ENCODE assay signal across 9 mouse cellular contexts in genomic region chr4:58413188-58414185, GRCm38 (mm10).
DNase-seq lines count a peak whose midpoint lies in the region; ATAC-seq and TF ChIP-seq lines count a peak whose summit lies in the region.
"Had no signal": no experiment of that assay in that cellular context is flagged by ENCODE, and none has a peak within 500 bp of the region (broad histone marks: within the 10 kb centered on the region; RNA-seq: fewer than 3 reads in every experiment).

No protein-coding gene starts in this region.

- DNase-seq in lung, embryonic 14.5 days: peak; percentile 56
- DNase-seq in lung, adult 2 months: no peak
- peak; percentile 55 to 68 for DNase-seq in kidney, adult 8-10 months
- no peak for DNase-seq in midbrain, postnatal 0 days (ENCODE audit: low spot score)
- no peak for DNase-seq in left cerebral cortex, adult 2 months (ENCODE audit: extremely low spot score in 1 of 2, low spot score in 2 of 2)
- DNase-seq in urinary bladder, postnatal 4 days (ENCODE audit: low spot score in 2 of 2): no peak
- DNase-seq: left cerebral cortex, postnatal 4 days had no signal

- H3K79me2 ChIP-seq in myocyte (ENCODE audit: control insufficient read depth, insufficient read depth): no peaks in the 10 kb centered on the region

- H3K36me3 ChIP-seq in lung, embryonic 14.5 days (ENCODE audit: insufficient read depth): no peaks in the 10 kb centered on the region
- no peaks in the 10 kb centered on the region for H3K36me3 ChIP-seq in embryonic facial prominence, embryonic 15.5 days
- no peaks in the 10 kb centered on the region for H3K36me3 ChIP-seq in myocyte (ENCODE audit: control insufficient read depth, insufficient read depth)
- no peaks in the 10 kb centered on the region for H3K36me3 ChIP-seq in midbrain, postnatal 0 days (ENCODE audit: insufficient read depth, low read length)

- TF ChIP-seq POLR2A in lung, adult 2 months (IDR thresholded peaks at IDR 0.05; ENCODE audit: borderline replicate concordance, extremely low read depth, low read depth, low read length): no peak
- no peak for TF ChIP-seq POLR2A in myocyte (IDR thresholded peaks at IDR 0.05; ENCODE audit: insufficient read length, low read depth)

- TF ChIP-seq CTCF in lung, embryonic 14.5 days (IDR thresholded peaks at IDR 0.05; ENCODE audit: low read depth): peak; percentile 25; the same call in 1 of the 2 replicates
- no peak for TF ChIP-seq CTCF in lung, adult 2 months (IDR thresholded peaks at IDR 0.05; ENCODE audit: insufficient read depth, low read length)
- TF ChIP-seq CTCF in midbrain, postnatal 0 days (IDR thresholded peaks at IDR 0.05): no peak
- no peak; the same call in 1 of the 2 replicates for TF ChIP-seq CTCF in left cerebral cortex, adult 2 months (IDR thresholded peaks at IDR 0.05)

- H3K27me3 ChIP-seq in lung, embryonic 14.5 days (ENCODE audit: insufficient read depth, low read length): no peaks in the 10 kb centered on the region
- H3K27me3 ChIP-seq in embryonic facial prominence, embryonic 15.5 days: no peaks in the 10 kb centered on the region
- no peaks in the 10 kb centered on the region for H3K27me3 ChIP-seq in myocyte (ENCODE audit: control insufficient read depth, insufficient read depth, insufficient read length)
- no peaks in the 10 kb centered on the region for H3K27me3 ChIP-seq in midbrain, postnatal 0 days (ENCODE audit: insufficient read depth, low read length)

- no peak overlapping the region for H3K4me2 ChIP-seq in lung, embryonic 14.5 days
- H3K4me2 ChIP-seq in embryonic facial prominence, embryonic 15.5 days (replicated peaks): no peak overlapping the region
- H3K4me2 ChIP-seq in myocyte (ENCODE audit: low read depth): peak overlapping the region; percentile 36
- H3K4me2 ChIP-seq in midbrain, postnatal 0 days (ENCODE audit: low read depth, low read length, poor library complexity, severe bottlenecking): no peak overlapping the region

- 56% methylated on average over 13 of the region's 13 CpGs for WGBS in lung, embryonic 14.5 days
- 62% methylated on average over 13 of the region's 13 CpGs for WGBS in lung, adult 2 months
- WGBS in embryonic facial prominence, embryonic 15.5 days: 66% methylated on average over 13 of the region's 13 CpGs
- WGBS in midbrain, postnatal 0 days: 77% methylated on average over 13 of the region's 13 CpGs

- intact Hi-C loops in left cerebral cortex, adult 2 months (cut with DNase I): no loop called here

- H3K27ac ChIP-seq in lung, embryonic 14.5 days (ENCODE audit: low read depth): no peak overlapping the region
- peak overlapping the region; percentile 34; the same call in 1 of the 2 replicates for H3K27ac ChIP-seq in embryonic facial prominence, embryonic 15.5 days (replicated peaks)
- no peak overlapping the region for H3K27ac ChIP-seq in midbrain, postnatal 0 days (ENCODE audit: low read depth, low read length)
- no peak overlapping the region for H3K27ac ChIP-seq in left cerebral cortex, adult 2 months

- no peak overlapping the region for H3K9ac ChIP-seq in lung, embryonic 14.5 days
- H3K9ac ChIP-seq in embryonic facial prominence, embryonic 15.5 days: no peak overlapping the region
- no peak overlapping the region for H3K9ac ChIP-seq in midbrain, postnatal 0 days (replicated peaks; ENCODE audit: low read length, poor library complexity, severe bottlenecking)

- no peak overlapping the region for H3K4me3 ChIP-seq in lung, embryonic 14.5 days (ENCODE audit: low read depth, low read length)
- H3K4me3 ChIP-seq in lung, adult 2 months (replicated peaks; ENCODE audit: extremely low read depth, low read depth, low read length): no peak overlapping the region
- H3K4me3 ChIP-seq in embryonic facial prominence, embryonic 15.5 days (replicated peaks): no peak overlapping the region
- no peak overlapping the region for H3K4me3 ChIP-seq in myocyte
- no peak overlapping the region for H3K4me3 ChIP-seq in midbrain, postnatal 0 days (ENCODE audit: low read depth, low read length)
- no peak overlapping the region for H3K4me3 ChIP-seq in left cerebral cortex, adult 2 months

- H3ac ChIP-seq in myocyte (ENCODE audit: control insufficient read depth, insufficient read length): no peak overlapping the region

- no peaks in the 10 kb centered on the region for H3K4me1 ChIP-seq in lung, embryonic 14.5 days (ENCODE audit: insufficient read depth)
- no peaks in the 10 kb centered on the region for H3K4me1 ChIP-seq in lung, adult 2 months (ENCODE audit: control insufficient read depth, insufficient read depth, low read length)
- H3K4me1 ChIP-seq in embryonic facial prominence, embryonic 15.5 days: 0 out of 2 replicates have a peak, but pooled peaks cover 3% of the 10 kb centered on the region
- no peaks in the 10 kb centered on the region for H3K4me1 ChIP-seq in midbrain, postnatal 0 days (ENCODE audit: insufficient read depth, low read length)

- no peaks in the 10 kb centered on the region for H3K9me3 ChIP-seq in lung, embryonic 14.5 days (ENCODE audit: low read depth, low read length)
- no peaks in the 10 kb centered on the region for H3K9me3 ChIP-seq in embryonic facial prominence, embryonic 15.5 days (replicated peaks)
- H3K9me3 ChIP-seq in midbrain, postnatal 0 days (ENCODE audit: low read length): no peaks in the 10 kb centered on the region

- no peak; the same call in 1 of the 2 replicates for ATAC-seq in lung, embryonic 14.5 days (ENCODE audit: insufficient read depth)
- no peak for ATAC-seq in embryonic facial prominence, embryonic 15.5 days (ENCODE audit: insufficient number of reproducible peaks, low FRiP score, low TSS enrichment, low read depth)
- no peak for ATAC-seq in midbrain, postnatal 0 days (ENCODE audit: low FRiP score)

TF ChIP-seq in myocyte, 11 proteins besides CTCF, POLR2A, EP300 and RAD21:
- TF ChIP-seq MAX (IDR thresholded peaks at IDR 0.05; ENCODE audit: low read depth) (no peak), REST (IDR thresholded peaks at IDR 0.05; ENCODE audit: insufficient read depth, insufficient read length) (no peak), USF1 (IDR thresholded peaks at IDR 0.05; ENCODE audit: low read depth) (no peak), CEBPB (IDR thresholded peaks at IDR 0.05; ENCODE audit: insufficient read depth, poor library complexity, severe bottlenecking) (peak; percentile 40; the same call in 1 of the 2 replicates), MYOD1 (IDR thresholded peaks at IDR 0.05; ENCODE audit: control insufficient read depth in 1 of 3, insufficient read length in 2 of 3, low read depth in 2 of 3) (no peak), SRF (IDR thresholded peaks at IDR 0.05; ENCODE audit: control insufficient read depth, insufficient read length, low read depth) (no peak), E2F4 (IDR thresholded peaks at IDR 0.05; ENCODE audit: insufficient read depth) (no peak), MYOG (IDR thresholded peaks at IDR 0.05; ENCODE audit: control insufficient read depth in 1 of 3, insufficient read depth in 1 of 3, insufficient read length in 2 of 3, low read depth in 2 of 3) (no peak)
TF ChIP-seq in myocyte: peak in this region for 1.

Comparison
In these comparisons a context has a peak if more than half of its experiments do, and no peak if none do; other contexts are left out.
1. DNase-seq: peak in lung, embryonic 14.5 days (single experiment) and kidney, adult 8-10 months (2 of 2); none in lung, adult 2 months (single experiment), midbrain, postnatal 0 days (single experiment), left cerebral cortex, adult 2 months (0 of 2) and urinary bladder, postnatal 4 days (0 of 2).